Mouse (Mus musculus): ENCODE measurements at regions not wholly inside any gene's neighbourhood (a gene's known extent, or its start where the extent isn't known, plus 50 kb on each side); places are given as distances from the start of the nearest gene placed in this dataset.

- DNase-seq (ENCODE audit: low spot score in 2 of 2) = no peak
- intact Hi-C loops (cut with DNase I) = no loop called here
Observed at GRCm38 (mm10) chr5:126662648-126663047, 579.0 kb upstream of the Tmem132c start.

GRCm38 (mm10) chr5:126671156-126671555 lies 570.5 kb upstream of the Tmem132c start:
- peak in 1 of 2 experiments; percentile 29 for DNase-seq (ENCODE audit: low spot score in 2 of 2)
- intact Hi-C loops (cut with DNase I) = no loop called here

- DNase-seq (ENCODE audit: low spot score in 2 of 2) = peak in 1 of 2 experiments; percentile 20
- intact Hi-C loops (cut with DNase I) = no loop called here
Observed at GRCm38 (mm10) chr5:126680262-126680661, 561.3 kb upstream of the Tmem132c start.

- no peak for DNase-seq (ENCODE audit: low spot score in 2 of 2)
- intact Hi-C loops (cut with DNase I) = loop anchor here (10.0 kb wide), 1 partner anchor 75 kb away; no protein-coding TSS in a partner anchor
Observed at GRCm38 (mm10) chr5:126699314-126699713, 542.3 kb upstream of the Tmem132c start.

- no peak for DNase-seq (ENCODE audit: low spot score in 2 of 2)
- intact Hi-C loops (cut with DNase I) = no loop called here
Observed at GRCm38 (mm10) chr5:126703516-126704282, 537.9 kb upstream of the Tmem132c start.

- DNase-seq (ENCODE audit: low spot score in 2 of 2) = no peak
- intact Hi-C loops (cut with DNase I) = no loop called here
Observed at GRCm38 (mm10) chr5:126705871-126706270, 535.7 kb upstream of the Tmem132c start.

GRCm38 (mm10) chr5:126706701-126707100 lies 534.9 kb upstream of the Tmem132c start:
- intact Hi-C loops (cut with DNase I) = no loop called here
- DNase-seq (ENCODE audit: low spot score in 2 of 2) = no peak

- no peak for DNase-seq (ENCODE audit: low spot score in 2 of 2)
- intact Hi-C loops (cut with DNase I) = no loop called here
Observed at GRCm38 (mm10) chr5:126714672-126715071, 526.9 kb upstream of the Tmem132c start.

- DNase-seq (ENCODE audit: low spot score in 2 of 2) = no peak
- intact Hi-C loops (cut with DNase I) = no loop called here
Observed at GRCm38 (mm10) chr5:126718421-126718820, 523.2 kb upstream of the Tmem132c start.

GRCm38 (mm10) chr5:126721300-126721699 lies 520.3 kb upstream of the Tmem132c start:
- intact Hi-C loops (cut with DNase I) = no loop called here
- no peak for DNase-seq (ENCODE audit: low spot score in 2 of 2)

GRCm38 (mm10) chr5:126723304-126724295 lies 518.0 kb upstream of the Tmem132c start:
- no peak for DNase-seq (ENCODE audit: low spot score in 2 of 2)
- intact Hi-C loops (cut with DNase I) = no loop called here

GRCm38 (mm10) chr5:126724329-126724728 lies 517.3 kb upstream of the Tmem132c start:
- intact Hi-C loops (cut with DNase I) = no loop called here
- DNase-seq (ENCODE audit: low spot score in 2 of 2) = no peak

- DNase-seq (ENCODE audit: low spot score in 2 of 2) = peak; percentile 81 to 86
- intact Hi-C loops (cut with DNase I) = loop anchor here (2.0 to 5.0 kb wide), 2 partner anchors 111 to 1201 kb away; partner anchors contain the start of gene Tmem132b
Observed at GRCm38 (mm10) chr5:126733470-126733869, 508.1 kb upstream of the Tmem132c start.

- DNase-seq (ENCODE audit: low spot score in 2 of 2) = no peak
- intact Hi-C loops (cut with DNase I) = no loop called here
Observed at GRCm38 (mm10) chr5:126735733-126736132, 505.9 kb upstream of the Tmem132c start.

- intact Hi-C loops (cut with DNase I) = no loop called here
- DNase-seq (ENCODE audit: low spot score in 2 of 2) = no peak
Observed at GRCm38 (mm10) chr5:126737681-126738080, 503.9 kb upstream of the Tmem132c start.

- DNase-seq (ENCODE audit: low spot score in 2 of 2) = no peak
- intact Hi-C loops (cut with DNase I) = no loop called here
Observed at GRCm38 (mm10) chr5:126740861-126741410, 500.7 kb upstream of the Tmem132c start.

GRCm38 (mm10) chr5:126755107-126755506 lies 486.5 kb upstream of the Tmem132c start:
- no peak for DNase-seq (ENCODE audit: low spot score in 2 of 2)
- intact Hi-C loops (cut with DNase I) = no loop called here

- intact Hi-C loops (cut with DNase I) = no loop called here
- DNase-seq (ENCODE audit: low spot score in 2 of 2) = no peak
Observed at GRCm38 (mm10) chr5:126765037-126765707, 476.4 kb upstream of the Tmem132c start.

GRCm38 (mm10) chr5:126769031-126769430 lies 472.6 kb upstream of the Tmem132c start:
- no peak for DNase-seq (ENCODE audit: low spot score in 2 of 2)
- intact Hi-C loops (cut with DNase I) = no loop called here

Data from left cerebral cortex, postnatal 36 days (tissue).